Mouse (Mus musculus) limb, embryonic 10.5 days (tissue): ENCODE results near the gene Upf3b. TPM values are rescaled to one million over a fixed set of nuclear protein-coding genes. Genes with fewer than 3 reads are reported as not detected.
"Not testable (repeated sequence)": the region's sequence is repeated elsewhere in the genome, so short reads cannot be mapped to it uniquely, and the experiment has no call there.

ENCODE experiments used
- DNase-seq: peaks from one replicate; pipeline ENCODE4 v3.0.0-alpha.2; 2017; ENCODE audit warnings: low spot score
- H3K27ac ChIP-seq: fragments of 300-500 bp; sonication (generic); 2 replicates; pipeline ENCODE4 v1.5.1; 2016; ENCODE audit warnings: mild to moderate bottlenecking
- H3K27me3 ChIP-seq: fragments of 300-500 bp; sonication (generic); 2 replicates; pipeline ENCODE4 v1.6.1; 2016; ENCODE audit warnings: low read depth, mild to moderate bottlenecking; ENCODE audit not compliant: poor library complexity, severe bottlenecking
- H3K36me3 ChIP-seq: fragments of 300-500 bp; sonication (generic); 2 replicates; pipeline ENCODE4 v1.6.1; 2016; ENCODE audit warnings: mild to moderate bottlenecking, moderate library complexity
- H3K4me1 ChIP-seq: fragments of 300-500 bp; sonication (generic); 2 replicates; pipeline ENCODE4 v1.6.1; 2016
- H3K4me3 ChIP-seq: fragments of 300-500 bp; sonication (generic); 2 replicates; pipeline ENCODE4 v1.5.1; 2016; ENCODE audit warnings: mild to moderate bottlenecking, moderate library complexity
- H3K9me3 ChIP-seq: fragments of 300-500 bp; sonication (generic); replicated peaks from 2 replicates; pipeline ENCODE4 v1.6.1; 2016; ENCODE audit warnings: mild to moderate bottlenecking
- WGBS: fragments of 180-500 bp; shearing (Covaris S2); methylation state at CpG from one replicate; pipeline ENCODE4 v1.1.7; 2016; 5-methylcytosine and 5-hydroxymethylcytosine counted together
- polyA plus RNA-seq: library from polyadenylated mRNA; unstranded; fragments of >200 nt; fragmentation: Nextera tagmentation; extraction: Ambion mirVana; gene quantifications from 2 replicates; pipeline ENCODE4 v1.2.1, GENCODE M21; 2016

Gene Upf3b
- polyA plus RNA-seq, result 14.0 and 18.4 TPM in 2 replicates

- 10% methylated on average over 30 of the region's 30 CpGs for WGBS
Measured at GRCm38 (mm10) chrX:37110193-37110880, at the start of gene Upf3b. Upf3b (minus strand) TSS chrX:37110322.

DNA sequence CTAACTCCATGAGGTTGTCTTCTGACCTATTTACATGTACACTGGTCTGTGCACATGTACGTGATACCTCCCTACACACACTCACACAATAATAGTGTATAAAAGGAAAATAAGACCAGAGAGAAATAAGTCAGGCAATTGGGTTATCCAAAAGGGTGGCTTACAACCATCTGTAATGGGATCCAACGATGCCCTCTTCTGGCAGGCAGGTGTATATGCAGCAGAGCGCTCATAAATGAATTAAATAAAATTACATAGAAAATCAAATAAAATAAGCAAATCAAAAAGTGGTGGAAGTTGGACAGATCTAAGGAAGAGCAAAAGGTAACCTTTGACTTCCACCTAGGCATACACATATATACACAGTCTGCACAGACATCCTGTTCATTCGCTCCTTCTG is 47.7 kb upstream of the Upf3b start:
- no peaks in the 10 kb centered on the region for H3K9me3 ChIP-seq
- no peak for DNase-seq
- H3K36me3 ChIP-seq, result peaks cover 19% of the 10 kb centered on the region
- no peaks in the 10 kb centered on the region for H3K27me3 ChIP-seq
- H3K4me3 ChIP-seq, result no peak overlapping the region
- no peaks in the 10 kb centered on the region for H3K4me1 ChIP-seq
- no peak overlapping the region for H3K27ac ChIP-seq
- WGBS, result 61% methylated on average over 4 of the region's 4 CpGs

More at GRCm38 (mm10) chrX:37110193-37110880, at the start of gene Upf3b:
- Histone ChIP-seq H3K27me3 (peaks cover 3% of the 10 kb centered on the region), H3K9me3 (no peaks in the 10 kb centered on the region), H3K27ac (peak within 1 kb of the TSS; percentile 83), H3K4me1 (no peaks in the 10 kb centered on the region), H3K36me3 (peaks cover 14% of the 10 kb centered on the region; the same call in 1 of the 2 replicates), H3K4me3 (peak within 1 kb of the TSS; percentile 59)
- peak; percentile 88 for DNase-seq

DNA sequence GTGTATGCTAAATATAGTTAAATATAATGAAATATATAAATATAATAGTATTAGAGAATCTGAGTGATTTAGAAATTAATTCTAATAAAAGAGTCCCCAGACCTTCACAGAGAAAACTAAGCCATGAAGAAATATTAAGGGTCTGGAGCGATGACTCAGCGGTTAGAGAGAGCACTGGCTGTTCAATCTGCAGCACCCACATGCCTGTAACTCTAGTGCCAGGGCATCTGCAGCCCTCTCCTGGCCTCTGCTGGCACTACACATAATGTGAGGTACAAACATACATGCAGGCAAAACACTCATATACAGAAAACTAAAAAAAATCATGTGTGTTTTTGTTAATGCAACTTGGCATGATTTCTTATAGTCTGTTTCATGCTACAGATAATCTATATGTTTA is 34.8 kb upstream of the Upf3b start:
- H3K36me3 ChIP-seq, result peaks cover 55% of the 10 kb centered on the region
- no peaks in the 10 kb centered on the region for H3K9me3 ChIP-seq
- no peaks in the 10 kb centered on the region for H3K4me1 ChIP-seq
- H3K27me3 ChIP-seq, result no peaks in the 10 kb centered on the region
- no peak overlapping the region for H3K27ac ChIP-seq
- 95% methylated on average over 2 of the region's 2 CpGs for WGBS
- no peak overlapping the region for H3K4me3 ChIP-seq
- no peak for DNase-seq

DNA sequence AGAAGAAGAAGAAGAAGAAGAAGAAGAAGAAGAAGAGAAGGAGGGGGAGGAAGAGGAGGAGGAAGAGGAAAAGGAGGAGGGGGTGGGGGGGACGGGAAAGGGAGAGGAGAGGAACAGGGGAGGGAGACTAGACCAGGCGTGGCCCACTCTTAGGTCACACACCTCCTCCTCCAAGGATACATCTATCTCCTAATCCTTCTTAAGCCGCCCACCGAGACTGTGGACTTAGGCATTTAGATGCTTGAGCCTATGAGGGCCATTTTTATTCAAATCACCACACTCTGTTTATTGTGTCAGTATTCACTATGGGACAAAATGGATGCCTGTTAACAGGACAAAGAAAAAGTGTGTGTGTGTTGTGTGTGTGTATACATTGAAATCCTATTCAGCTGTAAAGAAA is 34.4 kb upstream of the Upf3b start:
- not testable (repeated sequence) for H3K27me3 ChIP-seq, DNase-seq, H3K9me3 ChIP-seq, H3K4me1 ChIP-seq, H3K27ac ChIP-seq, H3K4me3 ChIP-seq
- WGBS, result 72% methylated on average over 2 of the region's 4 CpGs
- peaks cover 55% of the 10 kb centered on the region for H3K36me3 ChIP-seq

DNA sequence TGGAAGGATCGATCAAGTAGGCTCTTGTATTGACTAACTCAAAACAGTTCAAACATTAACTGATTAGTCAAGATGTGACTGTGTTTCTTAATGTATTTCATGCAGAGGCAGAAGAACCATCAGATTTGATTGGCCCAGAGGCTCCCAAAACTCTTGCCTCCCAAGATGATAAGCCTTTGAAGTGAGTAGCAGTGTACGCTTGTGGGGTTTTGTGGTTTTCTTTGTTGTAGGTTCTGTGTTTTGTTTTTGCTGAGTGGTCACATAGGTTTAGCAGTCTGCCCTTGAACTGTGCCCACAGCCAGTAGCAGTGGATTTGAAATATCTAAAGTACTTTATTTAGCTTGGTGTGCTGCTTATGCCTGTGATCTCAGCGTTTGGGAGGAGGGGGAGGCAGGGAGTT is 31.6 kb upstream of the Upf3b start:
- Histone ChIP-seq H3K4me1 (no peaks in the 10 kb centered on the region), H3K27ac (no peak overlapping the region), H3K27me3 (no peaks in the 10 kb centered on the region), H3K36me3 (peaks cover 66% of the 10 kb centered on the region), H3K9me3 (no peaks in the 10 kb centered on the region), H3K4me3 (no peak overlapping the region)
- no peak for DNase-seq
- WGBS, result 91% methylated on average over 3 of the region's 3 CpGs

DNA sequence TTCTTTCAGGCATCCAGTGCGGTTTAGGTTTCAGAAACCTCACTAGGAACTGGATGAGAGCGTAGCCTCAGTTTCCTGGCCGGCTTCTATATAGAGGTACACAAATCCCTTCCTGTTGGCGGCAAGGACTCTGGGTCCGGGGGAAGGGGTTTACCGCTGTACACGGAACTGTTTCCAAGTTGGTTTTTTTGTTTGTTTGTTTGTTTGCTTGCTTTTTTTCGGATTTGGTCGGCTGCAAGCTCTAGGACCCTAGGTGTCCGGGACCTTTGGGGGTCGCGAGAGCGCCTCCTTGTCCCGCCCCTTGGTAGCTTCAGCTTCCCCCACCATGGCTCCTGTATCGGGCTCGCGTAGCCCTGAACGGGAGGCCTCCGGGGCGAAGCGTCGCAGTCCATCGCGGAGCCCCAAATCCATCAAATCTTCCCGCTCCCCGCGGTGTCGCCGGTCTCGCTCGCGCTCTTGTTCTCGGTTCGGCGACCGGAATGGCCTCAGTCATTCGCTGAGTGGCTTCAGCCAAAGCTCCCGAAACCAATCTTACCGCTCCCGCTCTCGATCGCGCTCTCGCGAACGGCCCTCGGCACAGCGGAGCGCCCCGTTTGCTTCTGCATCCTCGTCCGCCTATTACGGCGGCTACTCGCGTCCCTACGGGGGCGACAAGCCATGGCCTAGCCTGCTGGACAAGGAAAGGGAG is 16.7 kb upstream of the Upf3b start, which contains the start of gene Nkap:
TSS of gene Nkap (plus strand) at position 125 of the 688 bp plus-strand sequence.
- 0 out of 2 replicates have a peak, but pooled peaks cover 8% of the 10 kb centered on the region for H3K4me1 ChIP-seq
- no peaks in the 10 kb centered on the region for H3K9me3 ChIP-seq
- peak within 1 kb of the TSS; percentile 91 for H3K27ac ChIP-seq
- no peaks in the 10 kb centered on the region for H3K27me3 ChIP-seq
- 12% methylated on average over 58 of the region's 58 CpGs for WGBS
- H3K36me3 ChIP-seq, result peaks cover 5% of the 10 kb centered on the region; the same call in 1 of the 2 replicates
- peak within 1 kb of the TSS; percentile 68 for H3K4me3 ChIP-seq
- peak; percentile 78 for DNase-seq

GRCm38 (mm10) chrX:37125511-37125910 is 15.4 kb upstream of the Upf3b start:
- H3K9me3 ChIP-seq, result no peaks in the 10 kb centered on the region
- H3K4me1 ChIP-seq, result 0 out of 2 replicates have a peak, but pooled peaks cover 8% of the 10 kb centered on the region
- DNase-seq, result no peak
- H3K4me3 ChIP-seq, result no peak overlapping the region
- H3K27ac ChIP-seq, result no peak overlapping the region
- 0 out of 2 replicates have a peak, but pooled peaks cover 1% of the 10 kb centered on the region for H3K36me3 ChIP-seq
- WGBS, result 88% methylated on average over 7 of the region's 7 CpGs
- H3K27me3 ChIP-seq, result no peaks in the 10 kb centered on the region

DNA sequence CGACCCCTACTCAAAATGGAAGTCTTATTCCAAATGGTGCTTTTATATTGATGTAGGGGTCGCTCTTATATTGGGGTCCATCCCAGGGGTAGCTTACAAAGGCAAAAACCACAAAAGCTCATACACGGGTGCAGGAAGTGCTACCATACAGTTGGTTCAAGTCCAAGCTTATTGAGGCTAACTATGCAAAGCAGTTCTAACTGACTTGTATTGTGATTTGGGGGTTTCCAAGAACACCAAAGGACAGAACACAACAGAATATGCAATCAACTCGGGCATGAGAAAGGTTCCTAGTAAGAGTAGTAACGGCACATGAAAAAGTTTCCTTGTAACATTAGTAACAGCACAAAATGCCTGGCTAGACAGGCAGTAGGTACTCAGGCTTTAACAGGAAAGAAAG is 10.1 kb upstream of the Upf3b start:
- 78% methylated on average over 5 of the region's 5 CpGs for WGBS
- no peaks in the 10 kb centered on the region for H3K36me3 ChIP-seq
- no peaks in the 10 kb centered on the region for H3K9me3 ChIP-seq
- H3K27me3 ChIP-seq, result peaks cover 21% of the 10 kb centered on the region
- H3K4me1 ChIP-seq, result no peaks in the 10 kb centered on the region
- DNase-seq, result no peak
- H3K4me3 ChIP-seq, result no peak overlapping the region
- H3K27ac ChIP-seq, result no peak overlapping the region

GRCm38 (mm10) chrX:37119585-37119984 is 9.5 kb upstream of the Upf3b start:
- H3K4me1 ChIP-seq, result no peaks in the 10 kb centered on the region
- no peak overlapping the region for H3K27ac ChIP-seq
- no peak overlapping the region for H3K4me3 ChIP-seq
- no peaks in the 10 kb centered on the region for H3K9me3 ChIP-seq
- peaks cover 22% of the 10 kb centered on the region for H3K27me3 ChIP-seq
- WGBS, result 62% methylated on average over 3 of the region's 3 CpGs
- H3K36me3 ChIP-seq, result no peaks in the 10 kb centered on the region
- no peak for DNase-seq

DNA sequence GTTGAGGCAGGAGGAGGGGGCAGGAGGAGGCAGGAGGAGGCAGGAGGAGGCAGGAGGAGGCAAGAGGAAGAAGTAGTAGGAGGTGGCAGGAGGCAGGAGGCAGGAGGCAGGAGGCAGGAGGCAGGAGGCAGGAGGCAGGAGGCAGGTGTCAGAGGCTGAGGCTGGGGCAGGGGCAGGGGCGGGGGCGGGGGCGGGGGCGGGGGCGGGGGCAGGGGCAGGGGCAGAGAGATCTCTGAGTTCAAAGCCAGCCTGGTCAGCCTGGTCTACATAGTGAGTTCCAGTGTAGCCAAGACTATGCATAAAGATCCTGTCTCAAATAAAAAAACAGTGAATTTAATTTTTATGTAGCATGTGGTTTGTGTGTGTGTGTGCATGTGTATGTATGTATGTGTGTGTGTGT is 7.0 kb upstream of the Upf3b start:
- Histone ChIP-seq H3K27me3 (peaks cover 22% of the 10 kb centered on the region), H3K4me3 (no peak overlapping the region), H3K9me3 (no peaks in the 10 kb centered on the region), H3K36me3 (no peaks in the 10 kb centered on the region), H3K4me1 (no peaks in the 10 kb centered on the region), H3K27ac (no peak overlapping the region)
- no peak for DNase-seq
- WGBS, result 13% methylated on average over 3 of the region's 5 CpGs

- 77% methylated on average over 4 of the region's 4 CpGs for WGBS
- no peaks in the 10 kb centered on the region for H3K9me3 ChIP-seq
- H3K4me1 ChIP-seq, result no peaks in the 10 kb centered on the region
- no peak for DNase-seq
- peaks cover 8% of the 10 kb centered on the region for H3K27me3 ChIP-seq
- H3K4me3 ChIP-seq, result no peak overlapping the region
- H3K36me3 ChIP-seq, result 0 out of 2 replicates have a peak, but pooled peaks cover 10% of the 10 kb centered on the region
- H3K27ac ChIP-seq, result no peak overlapping the region
Measured at GRCm38 (mm10) chrX:37110881-37111193, 715 bp upstream of the Upf3b start.

DNA sequence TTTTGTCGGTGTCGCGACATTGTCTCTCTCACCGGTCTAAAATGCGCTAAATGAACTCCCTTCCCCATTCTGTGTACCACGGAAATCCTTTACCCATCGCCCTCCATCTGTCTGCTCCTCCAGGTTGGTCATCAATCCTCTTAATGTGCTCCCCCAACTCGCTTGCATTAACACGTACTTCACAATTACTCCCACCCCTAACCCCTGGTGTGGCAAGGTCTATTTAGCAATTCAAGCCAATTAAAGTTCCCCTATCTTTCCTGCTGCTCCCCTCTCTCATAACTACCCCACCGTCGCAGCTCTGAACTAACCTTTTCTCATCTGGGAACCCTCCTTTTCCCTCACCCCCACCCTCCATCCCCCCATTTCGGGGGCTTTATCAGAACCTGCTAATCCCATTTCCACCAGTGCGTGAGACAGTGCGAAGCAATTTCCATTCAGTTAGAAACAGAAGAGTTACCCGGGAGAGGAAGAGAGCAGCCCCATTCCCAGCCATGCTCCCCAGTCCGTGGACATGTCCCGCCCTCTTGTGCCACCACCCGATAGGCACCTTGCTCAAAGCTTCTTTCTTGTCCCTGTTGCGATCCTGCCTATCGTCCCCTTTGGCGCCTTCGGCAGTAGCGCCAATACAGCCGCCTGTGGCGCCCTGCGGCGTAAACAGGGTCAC is 463 bp downstream of the Upf3b start:
- no peak for DNase-seq
- H3K4me3 ChIP-seq, result peak overlapping the region; percentile 59
- H3K27ac ChIP-seq, result peak overlapping the region; percentile 83
- peaks cover 16% of the 10 kb centered on the region; the same call in 1 of the 2 replicates for H3K36me3 ChIP-seq
- H3K27me3 ChIP-seq, result no peaks in the 10 kb centered on the region
- WGBS, result 6% methylated on average over 27 of the region's 27 CpGs
- no peaks in the 10 kb centered on the region for H3K9me3 ChIP-seq
- no peaks in the 10 kb centered on the region for H3K4me1 ChIP-seq

- H3K36me3 ChIP-seq, result peaks cover 43% of the 10 kb centered on the region
- H3K9me3 ChIP-seq, result no peaks in the 10 kb centered on the region
- no peak overlapping the region for H3K27ac ChIP-seq
- no peak overlapping the region for H3K4me3 ChIP-seq
- H3K27me3 ChIP-seq, result no peaks in the 10 kb centered on the region
- 81% methylated on average over 2 of the region's 2 CpGs for whole genome bisulfite sequencing
- no peak for DNase-seq
- no peaks in the 10 kb centered on the region for H3K4me1 ChIP-seq
Measured at GRCm38 (mm10) chrX:37103826-37104225, 6.3 kb downstream of the Upf3b start.
